Mouse (Mus musculus) 3T3-L1 (cell line): Measurements from ENCODE around the gene Fam126b.
A peak's percentile ranks its signal among the peaks of the same experiment; 100 is the strongest.
"Not testable (repeated sequence)": the region's sequence is repeated elsewhere in the genome, so short reads cannot be mapped to it uniquely, and the experiment has no call there.

Source experiments
- DNase-seq: peaks from one replicate; pipeline ENCODE4 v3.0.0-alpha.2; 2015; ENCODE audit warnings: low read depth, low spot score

Fam126b gene

DNA sequence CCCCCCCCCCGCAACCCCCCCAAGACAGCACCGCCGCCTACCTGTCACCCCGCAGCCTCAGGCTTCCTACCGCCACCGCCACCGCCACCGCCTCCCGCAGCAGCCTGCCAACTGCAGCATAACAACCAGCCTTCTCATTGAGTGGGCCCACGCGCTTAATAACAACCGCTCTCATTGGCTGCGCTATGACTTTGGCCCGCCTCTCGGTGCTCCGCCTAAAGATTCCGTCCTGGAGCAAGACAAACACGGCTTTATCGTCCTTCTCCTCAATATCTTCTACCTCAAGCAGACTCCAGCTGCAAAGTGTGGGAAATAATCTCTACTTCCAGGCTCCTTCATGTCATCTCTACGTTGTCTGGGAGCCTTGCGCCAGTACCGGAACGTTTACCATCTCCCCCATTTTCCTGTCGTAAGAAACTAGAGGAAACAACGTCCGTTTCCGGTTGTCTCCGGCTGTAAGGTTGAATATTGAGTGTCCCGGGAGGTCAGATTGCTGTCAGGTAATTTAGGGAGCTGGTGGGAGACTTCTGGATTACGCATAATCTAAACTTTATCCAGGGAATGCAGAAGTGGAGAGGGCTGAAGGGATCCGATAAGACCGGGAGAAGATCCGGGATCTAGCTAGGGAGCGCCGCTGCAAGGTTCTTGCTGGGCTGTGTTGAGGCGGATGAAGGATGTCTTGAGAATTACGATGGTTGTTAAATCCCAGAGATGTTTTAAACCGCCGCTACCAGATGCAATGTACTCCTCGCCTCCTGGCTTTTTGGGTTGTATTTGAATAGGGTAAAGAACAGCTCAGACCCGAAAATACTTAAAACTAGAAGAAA is at the start of gene Fam126b, which contains the start of gene Ndufb3:
TSS of gene Fam126b (minus strand) at position 153 of the 827 bp plus-strand sequence.
TSS of gene Ndufb3 (plus strand) at position 214 of the 827 bp plus-strand sequence.
- DNase-seq = peak; percentile 88

DNA sequence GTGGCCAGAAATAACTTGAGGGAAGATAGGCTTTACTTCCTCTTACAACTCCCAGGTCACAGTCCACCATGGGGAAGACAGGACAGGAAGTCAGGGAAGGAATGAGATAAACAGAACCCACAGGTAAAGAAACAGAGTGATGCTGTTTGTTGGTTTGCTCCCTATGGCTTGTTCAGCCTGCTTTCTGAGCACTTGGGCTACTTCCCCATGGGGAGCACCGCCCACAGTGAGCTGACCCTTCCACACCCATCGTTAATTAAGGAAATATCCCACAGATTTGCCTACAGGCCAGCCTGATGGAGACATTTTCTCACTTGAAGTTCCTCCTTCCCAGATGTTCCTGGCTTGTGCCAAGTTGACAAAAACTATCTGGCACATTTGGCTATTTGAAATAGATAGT is 42.7 kb upstream of the Fam126b start:
- not testable (repeated sequence) for DNase-seq

DNA sequence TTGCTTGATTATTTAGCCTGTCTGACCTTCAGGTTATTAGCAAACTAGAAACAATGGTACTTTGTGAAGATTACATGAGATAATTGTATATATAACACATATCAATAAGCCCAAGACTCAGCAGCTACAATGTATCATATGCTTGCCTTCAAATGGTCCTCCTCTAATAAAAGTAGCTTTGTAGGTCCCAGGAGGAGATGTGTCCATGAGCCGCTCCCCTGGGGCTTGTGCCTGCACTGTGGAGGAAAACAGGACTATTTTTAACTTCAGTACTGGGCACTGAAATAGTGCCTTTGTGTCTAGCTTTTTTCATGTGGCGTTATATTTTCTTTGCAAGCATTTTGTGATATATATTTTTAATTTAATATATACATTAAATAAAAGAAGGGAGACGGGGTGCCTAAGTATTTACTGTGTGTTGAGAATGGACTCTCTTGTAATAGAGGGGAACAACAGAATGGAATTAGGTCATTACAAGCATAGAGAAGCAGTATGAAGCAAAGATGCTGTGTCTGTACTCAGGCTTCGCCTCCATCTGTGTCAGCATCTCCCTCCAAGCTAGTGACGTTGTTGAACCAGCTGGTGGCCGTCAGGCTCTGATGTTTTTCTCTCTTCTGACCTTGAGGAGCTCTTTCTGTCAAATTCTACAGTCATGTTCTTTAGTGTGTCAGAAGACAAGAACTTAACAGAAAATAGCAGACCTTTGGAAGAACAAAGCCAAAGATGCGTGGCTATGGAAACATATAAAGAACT is 36.0 kb upstream of the Fam126b start:
- no peak for DNase-seq

DNA sequence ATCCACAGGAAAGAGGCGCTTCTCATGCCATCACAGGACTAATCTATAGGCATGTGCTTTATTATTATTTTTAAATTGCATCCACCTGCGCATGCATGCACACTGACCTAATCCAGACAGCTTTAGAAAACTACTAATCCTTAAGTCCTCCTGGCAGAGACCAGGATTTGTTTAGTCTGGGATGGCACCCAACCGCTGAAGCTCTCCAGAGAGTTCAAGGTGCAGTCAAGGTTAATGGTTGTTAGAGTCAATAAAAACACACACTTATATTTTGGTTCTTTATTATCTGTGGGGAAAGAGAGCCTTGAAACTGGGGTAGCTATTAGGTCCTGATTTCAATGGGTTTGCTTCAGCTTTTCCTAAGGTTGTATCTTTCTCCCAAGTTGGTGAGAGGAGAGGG is 35.1 kb upstream of the Fam126b start:
- DNase-seq = no peak

DNA sequence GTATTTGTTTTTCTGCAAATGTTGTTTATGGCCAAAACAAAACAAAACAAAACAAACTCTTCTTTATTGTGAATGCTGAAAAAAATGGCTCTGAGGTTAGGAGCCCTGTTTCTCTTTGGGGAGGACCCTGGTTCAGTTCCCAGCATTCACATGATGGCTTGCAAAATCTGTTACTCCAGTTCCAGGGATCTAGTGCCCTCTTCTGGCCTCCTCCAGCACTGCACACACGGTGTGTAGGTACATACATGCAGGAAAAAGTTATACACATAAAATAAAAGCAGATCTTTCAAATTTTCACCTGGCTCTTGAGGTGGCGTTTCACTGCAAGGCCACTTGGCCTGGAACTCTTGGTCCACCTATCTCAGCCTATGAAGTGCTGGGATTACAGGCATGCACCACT is 32.6 kb upstream of the Fam126b start:
- no peak for DNase-seq

DNA sequence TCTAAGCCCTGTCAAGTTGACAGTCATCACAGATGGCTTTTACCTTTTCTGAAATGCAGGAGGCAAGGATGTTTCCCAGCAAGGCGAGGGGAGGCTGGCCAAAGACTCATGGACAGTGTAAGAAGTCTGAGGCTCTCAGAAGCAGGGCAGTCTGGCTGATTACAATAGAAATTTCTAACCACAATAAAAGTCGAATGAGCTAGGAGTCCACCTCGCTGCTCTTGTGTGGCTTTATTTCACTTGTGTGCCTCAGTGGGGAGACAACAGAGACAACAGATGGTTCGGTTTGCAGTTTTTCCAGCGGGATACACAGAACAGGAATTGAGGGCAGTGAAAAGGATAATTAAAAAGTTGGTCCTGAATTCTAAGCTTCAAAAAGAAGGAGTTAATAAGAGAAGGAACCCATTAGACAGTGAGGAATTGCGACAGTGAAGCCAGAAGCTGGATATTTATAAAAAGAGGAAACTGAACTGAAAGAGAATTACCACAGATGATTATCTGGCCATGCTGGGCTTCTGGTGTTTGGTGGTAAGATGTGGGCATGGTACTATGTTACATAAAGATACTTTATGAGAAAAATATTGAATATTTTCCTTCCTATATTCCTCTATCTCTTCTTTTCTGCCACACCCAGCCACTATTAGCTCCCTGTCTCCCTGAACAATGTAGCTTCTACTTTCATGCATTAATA is 32.0 kb upstream of the Fam126b start:
- no peak for DNase-seq

DNA sequence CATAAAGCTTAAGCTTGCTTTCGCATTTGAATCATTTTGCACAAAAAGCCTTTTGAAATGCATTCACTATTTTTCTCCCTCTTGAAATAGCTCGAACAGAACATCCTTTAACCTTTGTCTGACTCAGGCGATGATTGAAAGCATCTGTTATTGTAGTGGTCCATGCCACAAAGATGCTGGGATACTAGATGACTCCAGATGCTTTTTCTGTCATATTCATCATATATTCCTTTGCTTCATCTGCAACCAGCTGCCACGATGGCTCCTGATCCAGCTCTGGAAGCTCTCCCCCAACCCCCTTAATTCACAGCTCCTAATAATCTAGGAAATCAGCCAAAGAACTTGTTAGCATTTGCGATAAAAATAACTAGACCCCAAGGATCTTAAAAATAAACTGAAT is 31.0 kb upstream of the Fam126b start:
- DNase-seq = peak; percentile 45

DNA sequence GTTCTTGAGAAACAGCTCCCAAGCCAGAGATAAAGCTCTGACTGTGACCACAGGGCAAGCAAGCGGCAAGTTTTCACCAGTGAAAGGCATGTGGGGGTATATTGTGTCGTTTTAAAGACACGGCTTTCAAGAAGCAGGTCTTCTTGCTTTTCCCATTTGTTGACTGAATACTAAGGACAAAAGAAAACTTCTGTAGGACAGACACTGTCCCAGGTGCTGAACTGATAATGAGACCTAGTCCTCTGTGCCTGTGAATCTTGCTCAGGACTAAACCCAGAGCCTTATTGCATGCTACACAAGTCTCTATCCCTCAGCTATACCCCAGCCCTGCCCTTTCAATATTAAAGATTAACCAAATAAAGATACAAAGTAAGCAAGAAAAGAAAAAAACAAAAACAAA is 30.1 kb upstream of the Fam126b start:
- DNase-seq = peak; percentile 57

DNA sequence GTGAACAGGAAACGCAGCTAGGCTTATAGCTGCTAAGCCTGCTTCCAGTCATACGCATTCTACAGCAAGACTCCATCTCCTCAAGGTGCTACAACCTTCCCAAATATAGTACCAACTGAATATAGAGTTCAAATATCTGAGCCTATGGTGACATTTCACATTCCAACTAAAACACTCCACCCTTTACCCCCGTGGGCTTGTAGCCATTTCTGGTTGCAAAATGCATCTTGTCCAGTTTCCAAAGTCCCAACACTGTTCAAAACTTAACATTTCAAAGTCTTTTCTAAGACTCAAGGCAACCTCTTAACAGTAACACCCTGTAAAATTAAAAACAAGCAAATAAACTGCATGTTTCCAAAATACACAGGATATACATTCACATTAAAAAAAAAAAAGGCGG is 29.0 kb upstream of the Fam126b start:
- DNase-seq = no peak

DNA sequence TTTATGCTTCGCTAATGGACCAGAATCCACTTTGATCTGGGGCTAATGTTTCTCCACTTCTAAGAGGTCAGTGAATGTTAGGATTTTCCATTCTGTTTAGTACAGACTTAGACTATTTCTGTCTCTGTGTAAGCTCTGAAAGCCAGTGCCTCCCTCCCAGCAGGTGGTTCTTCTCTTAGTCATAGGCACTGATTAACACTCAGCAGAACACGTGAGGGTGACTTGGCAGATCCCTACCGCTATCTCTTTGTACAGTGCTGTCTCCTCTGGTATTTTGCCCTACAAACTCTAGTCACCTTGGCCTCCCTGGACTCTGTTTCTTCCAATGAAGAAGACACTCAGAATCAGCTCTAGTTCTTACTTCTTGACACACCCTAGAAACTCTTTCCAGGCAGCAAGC is 28.3 kb upstream of the Fam126b start:
- peak; percentile 45 for DNase-seq

DNA sequence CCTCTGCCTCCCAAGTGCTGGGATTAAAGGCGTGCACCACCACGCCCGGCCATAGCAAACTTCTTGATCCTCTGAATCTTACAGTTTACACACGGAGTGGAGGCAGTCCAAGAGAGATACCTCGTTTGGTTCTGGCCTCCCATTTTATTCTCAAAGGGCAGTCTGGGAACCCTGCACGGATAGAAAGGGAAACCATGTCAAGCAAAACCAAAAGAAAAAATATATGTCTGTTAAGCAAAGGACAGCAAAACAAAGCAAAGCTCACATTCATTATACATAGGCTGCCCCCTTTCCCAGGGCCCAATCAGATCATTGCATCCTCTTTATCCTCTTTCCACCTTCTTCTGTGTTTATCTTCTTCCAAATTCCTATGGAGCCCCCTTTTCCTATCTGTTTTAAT is 27.7 kb upstream of the Fam126b start:
- peak; percentile 61 for DNase-seq

DNA sequence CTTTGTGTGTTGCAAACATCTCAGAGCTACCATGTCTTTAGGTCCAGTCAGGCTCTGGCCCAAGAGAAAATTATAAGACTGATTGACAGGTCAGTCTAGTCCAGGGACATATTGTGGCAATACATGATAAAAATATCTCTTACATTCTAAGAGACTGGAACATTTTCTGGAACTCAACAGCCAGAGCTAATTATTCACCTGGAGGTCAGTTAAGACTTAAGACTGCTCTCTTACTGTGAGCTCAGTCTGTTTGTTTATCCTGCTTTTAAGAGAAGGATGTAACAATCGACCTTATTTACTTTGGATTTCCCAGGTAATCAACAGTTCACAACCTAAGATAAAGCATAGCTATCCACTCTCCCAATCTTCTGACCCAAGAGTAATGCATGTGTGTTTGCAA is 24.5 kb upstream of the Fam126b start:
- DNase-seq = no peak

DNA sequence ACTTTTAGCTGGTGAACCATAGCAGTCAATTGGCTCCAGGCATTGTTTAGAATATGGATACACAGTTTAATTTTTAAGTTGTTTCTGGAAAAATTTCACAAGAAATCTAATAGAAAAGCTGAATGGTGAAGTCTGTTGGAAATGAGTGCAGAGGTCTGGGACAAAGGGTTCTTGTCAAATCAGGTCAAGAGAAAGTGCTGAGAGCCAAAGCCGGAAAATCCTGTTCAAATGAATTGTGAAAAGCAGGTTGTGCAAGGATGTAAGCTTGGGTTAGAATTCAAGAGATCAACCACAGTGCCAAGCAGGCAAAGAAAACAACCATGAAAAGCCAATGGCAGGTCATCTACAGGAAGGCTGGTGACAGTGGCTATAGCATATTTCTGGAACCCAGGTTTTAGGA is 24.0 kb upstream of the Fam126b start:
- DNase-seq = no peak

DNA sequence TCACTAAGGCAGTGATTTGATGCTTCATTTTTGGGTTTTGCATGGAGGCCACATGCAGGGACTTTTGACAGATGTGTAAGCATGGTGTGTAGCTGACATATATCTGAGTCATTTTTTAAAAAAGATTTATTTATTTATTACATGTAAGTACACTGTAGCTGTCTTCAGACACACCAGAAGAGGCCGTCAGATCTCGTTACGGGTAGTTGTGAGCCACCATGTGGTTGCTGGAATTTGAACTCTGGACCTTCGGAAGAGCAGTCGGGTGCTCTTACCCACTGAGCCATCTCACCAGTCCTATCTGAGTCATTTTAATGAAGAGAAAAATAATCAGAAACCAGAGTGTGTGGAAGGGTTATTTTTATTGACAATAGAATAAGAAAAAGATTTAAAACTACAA is 23.5 kb upstream of the Fam126b start:
- peak; percentile 41 for DNase-seq

DNA sequence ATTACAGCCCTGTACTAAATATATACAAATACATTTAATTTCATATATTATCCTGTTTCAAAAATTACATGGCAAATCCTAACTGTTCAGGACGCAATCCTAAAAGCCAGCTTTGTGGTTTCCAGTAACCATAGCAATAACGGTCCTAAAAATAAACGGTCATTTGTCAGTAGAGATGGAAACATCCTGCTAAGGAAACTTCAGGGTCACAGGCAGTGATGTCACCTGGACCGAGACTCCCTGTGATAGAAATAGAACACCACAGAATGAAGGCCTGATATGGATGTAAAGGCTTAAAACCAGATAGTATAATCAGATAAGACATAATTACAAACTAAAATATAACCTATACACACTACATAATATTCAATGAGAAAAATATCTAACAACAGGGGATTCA is 17.6 kb upstream of the Fam126b start:
- peak; percentile 22 for DNase-seq

DNA sequence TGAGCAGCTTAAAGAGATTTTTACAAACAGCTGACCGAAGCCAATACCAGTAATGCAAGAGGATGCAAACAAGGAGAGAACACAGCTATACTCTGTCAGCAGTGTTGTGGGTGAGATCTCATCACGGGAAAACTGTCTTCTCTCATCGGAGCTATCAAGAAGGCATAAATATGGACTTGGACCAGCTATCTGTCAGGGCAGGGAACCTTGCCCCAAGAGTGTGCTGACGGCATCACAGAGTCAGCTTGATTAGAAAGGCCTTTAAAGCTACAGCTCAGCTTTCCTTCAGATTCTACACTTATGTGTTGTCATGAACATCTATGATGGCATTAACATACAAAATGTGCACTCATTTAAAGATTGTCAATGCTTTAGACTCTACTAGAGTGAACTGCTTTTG is 16.6 kb upstream of the Fam126b start:
- no peak for DNase-seq

DNA sequence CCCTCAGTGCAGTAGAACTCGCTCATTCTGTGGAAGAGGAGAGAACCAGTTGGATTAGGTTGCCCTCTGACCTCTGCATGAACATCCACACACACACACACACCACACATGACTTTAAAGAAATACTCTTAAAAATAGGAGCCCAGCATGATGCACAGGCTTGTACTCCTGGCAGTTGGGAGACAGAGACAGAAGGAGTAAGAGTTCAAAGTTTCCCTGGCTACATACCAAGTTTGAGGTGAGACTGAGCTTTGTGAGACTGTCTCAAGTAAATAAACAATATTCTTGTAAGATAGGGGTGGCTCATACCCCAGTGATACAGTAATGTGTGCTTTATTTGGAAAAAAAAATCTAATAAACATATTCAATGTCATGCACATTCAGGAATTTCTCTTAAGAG is 1.4 kb upstream of the Fam126b start:
- no peak for DNase-seq

DNA sequence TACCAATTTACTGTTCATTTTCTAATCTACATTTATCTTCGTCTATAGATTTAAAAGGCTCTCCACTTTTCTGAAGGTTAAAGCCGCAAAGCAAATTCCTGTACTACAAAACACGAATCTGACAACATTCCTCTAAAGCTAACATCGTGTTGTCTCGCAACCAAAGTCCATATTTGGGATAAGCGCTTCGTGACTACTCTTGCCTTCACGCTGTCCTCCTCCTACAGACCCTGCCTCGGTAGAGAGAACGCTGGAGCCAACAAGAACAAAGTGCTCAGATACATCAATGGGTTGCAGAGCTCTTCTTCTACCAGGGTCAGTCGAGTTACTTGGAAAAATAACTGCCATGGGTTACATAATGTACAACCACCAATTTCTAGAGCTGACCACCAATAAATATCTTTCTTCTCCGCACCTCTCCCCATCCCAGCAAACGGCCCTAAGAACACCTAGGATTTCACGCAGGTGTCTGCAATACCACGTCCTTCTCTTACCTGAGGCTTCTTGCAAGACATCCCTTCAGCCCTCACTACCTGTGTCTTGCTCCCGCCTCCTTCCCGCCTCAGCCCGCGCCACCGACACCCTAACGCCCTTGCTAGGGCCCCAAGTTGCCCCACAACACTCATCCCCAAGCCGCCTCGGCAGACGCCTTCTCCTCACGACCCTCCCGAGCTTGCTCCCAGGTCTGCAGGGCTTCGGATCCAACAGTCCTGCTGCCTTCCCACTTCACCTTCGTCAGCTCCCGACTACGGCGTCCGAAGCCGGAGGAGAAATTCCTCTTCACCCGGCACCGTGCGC is 551 bp downstream of the Fam126b start:
- peak; percentile 38 for DNase-seq

DNA sequence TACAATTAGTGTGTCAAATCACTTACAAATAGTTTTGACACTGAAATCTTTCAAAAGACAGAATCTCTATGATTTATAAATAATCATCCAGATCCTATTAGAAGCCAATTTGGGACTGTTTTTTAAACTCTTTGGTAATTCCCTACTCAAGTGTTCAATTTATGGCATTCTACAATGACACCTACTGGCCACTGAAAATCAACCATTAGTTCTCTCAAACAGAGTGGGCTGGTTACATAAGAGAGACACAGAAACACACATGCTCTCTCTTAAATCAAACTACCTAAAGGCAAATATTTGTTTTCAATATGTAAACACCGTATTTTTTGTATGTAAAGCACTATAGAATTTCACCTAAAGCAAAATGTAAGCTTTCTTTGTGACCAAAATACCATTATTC is 1.9 kb downstream of the Fam126b start:
- DNase-seq = peak; percentile 51

DNA sequence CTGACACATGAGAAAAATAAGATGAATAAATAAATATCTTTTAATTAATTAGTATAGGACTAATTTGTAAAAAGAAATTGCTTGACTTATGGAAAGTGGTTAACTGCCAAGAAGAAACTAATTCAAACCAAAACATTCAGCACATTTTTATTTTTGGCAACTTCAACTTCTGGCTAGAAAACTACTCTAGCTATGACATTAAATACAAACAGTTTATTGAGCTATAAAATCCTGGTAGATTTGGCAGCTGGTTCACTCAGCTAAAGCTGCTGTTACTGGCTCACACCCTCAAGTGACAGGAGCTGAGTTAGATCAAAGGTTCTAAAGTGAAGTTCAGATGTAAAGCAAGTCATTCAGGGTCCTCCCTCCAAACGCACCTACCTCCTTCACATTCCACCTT is 3.5 kb downstream of the Fam126b start:
- DNase-seq = no peak

DNA sequence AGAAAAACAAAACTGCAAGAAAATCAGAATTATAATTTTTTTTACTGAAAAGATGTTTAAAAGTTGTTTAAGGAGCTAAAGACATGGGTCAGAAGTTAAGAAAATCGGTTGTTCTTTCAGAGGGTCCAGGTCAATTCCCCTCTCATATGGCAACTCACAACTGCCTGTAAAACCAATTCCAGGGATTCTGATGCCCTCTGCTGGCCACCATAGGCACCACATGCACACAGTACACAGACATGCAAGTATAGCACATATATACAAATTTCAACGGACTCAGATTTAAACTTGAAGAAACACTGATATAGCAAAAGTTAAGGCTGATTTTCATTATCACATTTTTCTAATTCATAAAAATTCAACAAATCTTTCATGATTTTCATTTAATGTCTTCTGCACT is 6.9 kb downstream of the Fam126b start:
- peak; percentile 55 for DNase-seq

DNA sequence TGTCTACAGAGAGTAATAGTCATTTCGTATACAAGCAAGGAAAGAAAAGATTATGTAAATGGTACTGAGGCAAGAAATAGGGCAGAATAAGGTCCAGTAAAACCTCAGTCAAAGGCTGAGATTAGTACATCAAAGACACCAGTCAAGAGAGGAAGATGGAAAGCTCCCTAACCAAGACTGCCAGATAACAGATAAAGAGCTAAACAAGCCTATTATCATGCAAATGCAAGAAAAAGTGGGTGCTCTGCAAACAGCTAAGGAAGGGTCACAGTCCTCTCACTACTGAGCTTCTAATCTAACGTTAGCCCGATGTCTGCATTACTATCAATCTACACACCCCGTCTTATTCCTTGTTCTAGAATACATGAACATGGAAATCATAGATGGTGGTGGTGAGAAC is 15.7 kb downstream of the Fam126b start:
- DNase-seq = no peak
